Mouse (Mus musculus) macrophage (primary cell): Measurements from ENCODE around the gene Tex13c2. TPM values are rescaled to one million over a fixed set of nuclear protein-coding genes. Genes with fewer than 3 reads are reported as not detected.

Experiments
- polyA plus RNA-seq: library from polyadenylated mRNA; stranded (reverse); fragments of 250-400 nt; gene quantifications from 3 replicates; pipeline ENCODE4 v1.2.4, GENCODE M21; 2018; ENCODE audit warnings: inconsistent platforms

Tex13c2 gene
- polyA plus RNA-seq, 1 experiment from 2014 or later: not detected

Other genes starting within 250 kb of the Tex13c2 start
- not detected in 3 replicates for gene Sh2d1a, start 12.8 kb downstream of the Tex13c2 start, polyA plus RNA-seq